Mouse (Mus musculus) gastrocnemius, postnatal 10 days (tissue): Measurements from ENCODE around the gene Olfr1369-ps1. TPM values are rescaled to one million over a fixed set of nuclear protein-coding genes. Genes with fewer than 3 reads are reported as not detected.

Source experiments
- total RNA-seq, 2 experiments: library from RNA; stranded (reverse); gene quantifications; 2 replicates each; pipeline ENCODE4 v1.2.3; 2021

The Olfr1369-ps1 gene
- total RNA-seq, 2 experiments from 2014 or later: not detected

Other genes starting within 250 kb of the Olfr1369-ps1 start
- gene Olfr1370, start 36.5 kb upstream of the Olfr1369-ps1 start, total RNA-seq: not detected
- gene Olfr263, start 18.2 kb downstream of the Olfr1369-ps1 start, total RNA-seq: not detected
- gene Olfr1368, start 34.4 kb downstream of the Olfr1369-ps1 start, total RNA-seq: not detected
- gene Trim27, start 68.0 kb downstream of the Olfr1369-ps1 start, total RNA-seq: 10 to 100 TPM; 27.9 to 36.8 TPM
- gene Gpx5, start 181.2 kb downstream of the Olfr1369-ps1 start, total RNA-seq: not detected
- not detected for gene Gpx6, start 200.6 kb downstream of the Olfr1369-ps1 start, total RNA-seq
- not detected for gene Olfr1367, start 235.4 kb downstream of the Olfr1369-ps1 start, total RNA-seq